In the genomic region with DNA sequence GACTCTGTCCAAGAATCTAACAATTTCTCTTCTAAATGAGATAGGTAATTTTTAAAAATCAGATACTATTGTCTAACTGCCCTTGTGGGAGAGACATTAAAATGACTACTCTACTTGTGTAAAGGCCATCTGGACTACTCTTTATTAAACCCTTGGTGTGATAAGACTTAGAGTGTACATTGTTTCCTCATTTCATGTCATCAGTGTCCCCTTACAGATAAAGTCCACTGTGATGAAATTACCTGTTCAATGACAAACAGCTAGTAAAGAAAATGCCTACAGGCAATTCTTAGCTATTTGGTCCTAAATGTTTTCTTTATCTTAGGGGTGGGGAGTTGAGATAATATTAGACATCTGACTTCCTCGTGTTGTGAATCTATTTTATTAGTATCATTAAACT, we compare ENCODE assay signal across 32 mouse cellular contexts.
"Had no signal": no experiment of that assay in that cellular context is flagged by ENCODE, and none has a peak within 500 bp of the region (broad histone marks: within the 10 kb centered on the region; RNA-seq: fewer than 3 reads in every experiment).

No protein-coding gene starts in this region.

- H3K4me3 ChIP-seq: heart, embryonic 10.5 days; heart, embryonic 12.5 days; heart, embryonic 13.5 days; heart, embryonic 15.5 days; hindbrain, embryonic 10.5 days; hindbrain, embryonic 12.5 days; hindbrain, embryonic 13.5 days; hindbrain, embryonic 15.5 days; kidney, embryonic 15.5 days; layer of hippocampus, adult 2 months; left cerebral cortex, adult 2 months had no signal

- H3K36me3 ChIP-seq: heart, embryonic 10.5 days; heart, embryonic 12.5 days; heart, embryonic 13.5 days; heart, embryonic 15.5 days; hindbrain, embryonic 10.5 days; hindbrain, embryonic 12.5 days; hindbrain, embryonic 13.5 days; hindbrain, embryonic 15.5 days; kidney, embryonic 15.5 days had no signal

- H3K9ac ChIP-seq: heart, embryonic 12.5 days; heart, embryonic 13.5 days; heart, embryonic 15.5 days; hindbrain, embryonic 12.5 days; hindbrain, embryonic 13.5 days; hindbrain, embryonic 14.5 days; hindbrain, embryonic 15.5 days; kidney, embryonic 15.5 days had no signal

- DNase-seq: heart, postnatal 10 days; heart, postnatal 14 days; heart, postnatal 36 days; heart, postnatal 4 days; kidney, adult 11 months; kidney, adult 18-20 months; kidney, adult 2 months; kidney, adult 8-10 months; kidney, postnatal 10 days; kidney, postnatal 14 days; kidney, postnatal 25 days; kidney, postnatal 36 days; kidney, postnatal 4 days; layer of hippocampus, adult 9-11 months; layer of hippocampus, postnatal 36 days had no signal

- ATAC-seq: hindbrain, embryonic 16.5 days; hindbrain, postnatal 0 days; inflammation-experienced regulatory T-cells, adult 6 months had no signal

- H3K9me3 ChIP-seq: heart, embryonic 10.5 days; heart, embryonic 12.5 days; heart, embryonic 13.5 days; heart, embryonic 15.5 days; hindbrain, embryonic 10.5 days; hindbrain, embryonic 12.5 days; hindbrain, embryonic 13.5 days; hindbrain, embryonic 15.5 days; kidney, embryonic 15.5 days had no signal

- H3K27ac ChIP-seq: heart, embryonic 10.5 days; heart, embryonic 13.5 days; heart, embryonic 15.5 days; hindbrain, embryonic 10.5 days; hindbrain, embryonic 12.5 days; hindbrain, embryonic 13.5 days; hindbrain, embryonic 14.5 days; hindbrain, embryonic 15.5 days; hindbrain, postnatal 0 days; kidney, embryonic 15.5 days; kidney, postnatal 0 days; layer of hippocampus, adult 2 months; left cerebral cortex, adult 2 months had no signal

- H3K4me1 ChIP-seq: heart, embryonic 10.5 days; heart, embryonic 12.5 days; heart, embryonic 13.5 days; heart, embryonic 15.5 days; hindbrain, embryonic 10.5 days; hindbrain, embryonic 12.5 days; hindbrain, embryonic 13.5 days; hindbrain, embryonic 15.5 days; kidney, embryonic 15.5 days had no signal

- H3K4me2 ChIP-seq: heart, embryonic 11.5 days; heart, embryonic 12.5 days; heart, embryonic 13.5 days; heart, embryonic 15.5 days; hindbrain, embryonic 12.5 days; hindbrain, embryonic 13.5 days; hindbrain, embryonic 14.5 days; hindbrain, embryonic 15.5 days; kidney, embryonic 15.5 days had no signal

- H3K27me3 ChIP-seq: heart, embryonic 12.5 days; heart, embryonic 13.5 days; heart, embryonic 15.5 days; hindbrain, embryonic 12.5 days; hindbrain, embryonic 13.5 days; hindbrain, embryonic 15.5 days; kidney, embryonic 15.5 days had no signal
